Mouse (Mus musculus) skeletal muscle tissue, adult 2 months (tissue): Measurements from ENCODE around the gene Sesn3.

ENCODE experiments used
- DNase-seq: peaks from one replicate; pipeline ENCODE4 v3.0.0-alpha.2; 2012; ENCODE audit warnings: low read depth, low spot score

The Sesn3 gene

GRCm38 (mm10) chr9:14350787-14351186 is 75.9 kb downstream of the Sesn3 start:
- DNase-seq: no peak

GRCm38 (mm10) chr9:14352337-14352736 is 77.5 kb downstream of the Sesn3 start:
- no peak for DNase-seq

- DNase-seq: no peak
Measured at GRCm38 (mm10) chr9:14354852-14355251, 80.0 kb downstream of the Sesn3 start.

- DNase-seq: no peak
Measured at GRCm38 (mm10) chr9:14357033-14357432, 82.2 kb downstream of the Sesn3 start.

- DNase-seq: no peak
Measured at GRCm38 (mm10) chr9:14362068-14362768, 87.4 kb downstream of the Sesn3 start.

- DNase-seq: no peak
Measured at GRCm38 (mm10) chr9:14363540-14363939, 88.7 kb downstream of the Sesn3 start.

GRCm38 (mm10) chr9:14364719-14365118 is 89.9 kb downstream of the Sesn3 start:
- no peak for DNase-seq

GRCm38 (mm10) chr9:14365481-14366125 is 90.7 kb downstream of the Sesn3 start:
- DNase-seq: peak; percentile 21

GRCm38 (mm10) chr9:14367850-14368249 is 93.0 kb downstream of the Sesn3 start:
- DNase-seq: no peak

GRCm38 (mm10) chr9:14369271-14369670 is 94.4 kb downstream of the Sesn3 start:
- no peak for DNase-seq

GRCm38 (mm10) chr9:14372440-14372839 is 97.6 kb downstream of the Sesn3 start:
- DNase-seq: no peak

- DNase-seq: no peak
Measured at GRCm38 (mm10) chr9:14376149-14376548, 101.3 kb downstream of the Sesn3 start.

GRCm38 (mm10) chr9:14378151-14378550 is 103.3 kb downstream of the Sesn3 start:
- DNase-seq: no peak

- no peak for DNase-seq
Measured at GRCm38 (mm10) chr9:14379769-14380385, 105.0 kb downstream of the Sesn3 start.

GRCm38 (mm10) chr9:14380386-14381285 is 105.8 kb downstream of the Sesn3 start:
- DNase-seq: peak; percentile 70

- peak; percentile 21 for DNase-seq
Measured at GRCm38 (mm10) chr9:14381353-14382055, 106.6 kb downstream of the Sesn3 start, which contains the start of gene Endod1. Gene Endod1 (minus strand): TSS chr9:14381507.

- no peak for DNase-seq
Measured at GRCm38 (mm10) chr9:14382256-14382791, 107.5 kb downstream of the Sesn3 start.
